Mouse (Mus musculus): ENCODE data around the gene Rnf40.

GRCm38 (mm10) chr7:127588901-127589300 is 334 bp downstream of the Rnf40 start:
- TF ChIP-seq POLR2A (IDR thresholded peaks at IDR 0.05; ENCODE audit: low read depth, low read length): no peak
- TF ChIP-seq MAFK (IDR thresholded peaks at IDR 0.05; ENCODE audit: insufficient replicate concordance, low read length): no peak
- no peak for TF ChIP-seq IRF4 (IDR thresholded peaks at IDR 0.05; ENCODE audit: low read depth, low read length)
- TF ChIP-seq CTCF (conservative IDR thresholded peaks at IDR 0.05 in 1 of 2, IDR thresholded peaks at IDR 0.05 in 1 of 2; ENCODE audit: low read depth in 2 of 2, low read length in 2 of 2): no peak
- TF ChIP-seq POLR2AphosphoS2 (IDR thresholded peaks at IDR 0.05; ENCODE audit: low read depth, low read length): no peak
- no peak for TF ChIP-seq ELF1 (IDR thresholded peaks at IDR 0.05; ENCODE audit: low read depth, low read length)
